Mouse (Mus musculus): ENCODE measurements around the gene Sigirr. TPM values are rescaled to one million over a fixed set of nuclear protein-coding genes. Genes with fewer than 3 reads are reported as not detected.

Sigirr gene
- polyA plus RNA-seq, 1 experiment from 2014 or later, result 17.8 TPM

GRCm38 (mm10) chr7:141056976-141057375, 43.4 kb downstream of the Sigirr start:
- H3K4me1 ChIP-seq (replicated peaks), result peaks cover 13% of the 10 kb centered on the region
- no peaks in the 10 kb centered on the region for H3K36me3 ChIP-seq
- no peak overlapping the region for H3K9ac ChIP-seq
- no peak overlapping the region for H3K4me2 ChIP-seq (replicated peaks)
- H3K4me3 ChIP-seq (replicated peaks), result no peak overlapping the region
- no peaks in the 10 kb centered on the region for H3K27me3 ChIP-seq (replicated peaks)
- no peak for ATAC-seq
- no peaks in the 10 kb centered on the region for H3K9me3 ChIP-seq
- H3K27ac ChIP-seq, result no peak overlapping the region
- WGBS, result 81% methylated on average over 6 of the region's 6 CpGs

- H3K4me3 ChIP-seq (replicated peaks), result no peak overlapping the region
- H3K36me3 ChIP-seq, result no peaks in the 10 kb centered on the region
- no peak overlapping the region for H3K9ac ChIP-seq
- H3K9me3 ChIP-seq, result no peaks in the 10 kb centered on the region
- H3K27me3 ChIP-seq (replicated peaks), result no peaks in the 10 kb centered on the region
- H3K4me1 ChIP-seq (replicated peaks), result peaks cover 6% of the 10 kb centered on the region; the same call in 1 of the 2 replicates
- no peak for ATAC-seq
- H3K27ac ChIP-seq, result no peak overlapping the region
- 77% methylated on average over 4 of the region's 4 CpGs for WGBS
- H3K4me2 ChIP-seq (replicated peaks), result no peak overlapping the region
Observed at GRCm38 (mm10) chr7:141055785-141056184, 44.6 kb downstream of the Sigirr start.

- 73% methylated on average over 2 of the region's 2 CpGs for WGBS
- Histone ChIP-seq H3K27ac (no peak overlapping the region), H3K27me3 (replicated peaks) (no peaks in the 10 kb centered on the region), H3K4me1 (replicated peaks) (peaks cover 7% of the 10 kb centered on the region), H3K9me3 (no peaks in the 10 kb centered on the region), H3K9ac (no peak overlapping the region), H3K4me2 (replicated peaks) (no peak overlapping the region), H3K36me3 (no peaks in the 10 kb centered on the region), H3K4me3 (replicated peaks) (no peak overlapping the region)
- ATAC-seq, result no peak
Observed at GRCm38 (mm10) chr7:141052421-141052820, 48.0 kb downstream of the Sigirr start.

DNA sequence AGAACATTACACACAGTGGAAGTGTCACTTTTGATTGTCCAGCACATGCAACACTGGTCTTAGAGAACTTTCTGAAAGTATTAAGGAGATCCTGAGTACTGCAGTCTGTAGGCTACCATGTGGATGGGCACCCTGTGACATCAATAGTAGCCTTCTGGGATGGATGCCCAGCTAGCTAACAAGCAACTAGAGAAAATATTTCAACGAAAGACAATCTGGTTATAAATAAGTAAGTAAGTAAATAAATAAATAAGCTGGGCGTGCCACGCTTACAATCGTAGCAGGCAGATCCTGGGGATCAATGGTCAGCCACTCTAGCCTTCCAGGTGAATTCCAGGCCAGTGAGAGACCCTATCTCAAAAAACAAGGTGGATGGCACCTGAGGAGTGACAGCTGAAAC, 48.4 kb downstream of the Sigirr start:
- Histone ChIP-seq H3K9ac (no peak overlapping the region), H3K9me3 (no peaks in the 10 kb centered on the region), H3K4me3 (replicated peaks) (no peak overlapping the region), H3K4me1 (replicated peaks) (peaks cover 11% of the 10 kb centered on the region), H3K27me3 (replicated peaks) (no peaks in the 10 kb centered on the region), H3K4me2 (replicated peaks) (no peak overlapping the region), H3K36me3 (no peaks in the 10 kb centered on the region), H3K27ac (no peak overlapping the region)
- WGBS, result 83% methylated on average over 4 of the region's 4 CpGs
- no peak for ATAC-seq

- Histone ChIP-seq H3K4me2 (replicated peaks) (no peak overlapping the region), H3K9me3 (no peaks in the 10 kb centered on the region), H3K4me1 (replicated peaks) (peaks cover 14% of the 10 kb centered on the region), H3K27me3 (replicated peaks) (no peaks in the 10 kb centered on the region), H3K36me3 (no peaks in the 10 kb centered on the region), H3K9ac (no peak overlapping the region), H3K4me3 (replicated peaks) (no peak overlapping the region), H3K27ac (no peak overlapping the region)
- ATAC-seq, result no peak
- 62% methylated on average over 17 of the region's 17 CpGs for WGBS
Observed at GRCm38 (mm10) chr7:141051060-141051685, 49.2 kb downstream of the Sigirr start.

DNA sequence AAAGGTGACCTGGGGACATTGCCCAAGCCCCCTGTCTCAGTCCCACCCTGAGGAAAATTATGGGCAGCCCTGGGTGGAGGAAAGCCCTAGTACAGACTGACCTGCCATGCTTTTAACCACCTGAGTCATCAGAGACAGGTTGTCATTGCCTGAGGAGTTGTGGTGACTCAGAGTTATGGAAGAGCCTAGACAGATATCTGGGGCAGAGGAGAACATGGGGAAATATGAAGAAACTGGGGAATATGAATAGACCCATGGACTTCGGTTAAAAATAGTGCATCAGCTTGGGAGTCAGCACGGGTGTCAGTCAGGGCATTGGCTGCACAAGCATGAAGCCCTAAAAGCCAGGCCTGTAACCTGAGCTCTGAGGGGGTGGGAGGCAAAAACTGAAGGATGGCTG, 51.0 kb downstream of the Sigirr start:
- Histone ChIP-seq H3K4me1 (replicated peaks) (peaks cover 14% of the 10 kb centered on the region), H3K27ac (no peak overlapping the region), H3K36me3 (no peaks in the 10 kb centered on the region), H3K9me3 (no peaks in the 10 kb centered on the region), H3K27me3 (replicated peaks) (no peaks in the 10 kb centered on the region), H3K4me3 (replicated peaks) (no peak overlapping the region), H3K4me2 (replicated peaks) (no peak overlapping the region), H3K9ac (no peak overlapping the region)
- no peak for ATAC-seq
- 70% methylated on average over 2 of the region's 2 CpGs for WGBS

DNA sequence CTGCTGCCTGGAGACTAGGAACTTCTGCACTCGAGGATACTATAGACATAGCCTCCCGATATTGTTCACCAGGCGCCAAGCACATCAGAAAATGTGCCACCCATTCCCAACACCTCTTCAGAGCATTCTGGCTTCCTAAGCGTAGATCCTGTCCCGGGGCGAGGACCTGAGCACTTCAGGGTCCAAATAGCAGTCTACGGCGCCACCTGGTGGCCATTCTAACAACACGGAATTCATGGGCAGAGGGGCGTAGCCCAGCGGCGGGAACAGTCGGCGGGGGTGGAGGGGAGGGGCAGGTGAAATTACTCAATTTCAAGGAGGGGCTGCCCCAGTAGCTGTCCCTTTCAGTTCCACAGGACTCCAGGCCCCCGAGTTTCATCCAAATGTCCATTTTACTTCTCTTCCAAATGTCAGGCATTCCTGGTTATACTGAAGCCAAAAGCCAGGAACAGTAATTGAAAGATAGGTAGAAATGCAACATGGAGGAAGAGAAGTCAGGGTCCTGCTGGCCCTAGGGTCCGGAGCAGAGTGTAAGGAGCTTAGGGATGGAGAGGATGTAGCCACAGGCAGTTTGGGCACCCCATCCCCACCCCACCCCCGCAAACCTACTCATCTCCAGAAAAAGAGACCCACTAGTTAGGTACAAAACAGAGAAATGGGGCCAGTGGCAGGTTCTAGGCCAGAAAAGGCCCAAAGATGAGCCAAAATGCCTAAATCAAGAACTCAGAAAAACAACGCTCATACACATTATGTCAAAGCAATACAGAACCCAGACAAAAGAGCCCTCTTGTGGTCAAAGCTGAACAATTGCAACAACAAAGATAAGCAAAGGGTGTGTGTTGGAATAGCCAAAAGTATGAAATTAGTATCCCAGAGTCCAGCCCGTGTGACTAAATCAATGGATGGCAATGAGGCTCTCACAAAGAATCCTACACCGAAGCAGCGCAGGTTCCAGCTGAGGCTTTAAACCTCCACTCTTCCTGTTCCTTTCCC, 51.9 kb downstream of the Sigirr start:
- Histone ChIP-seq H3K4me3 (replicated peaks) (peak overlapping the region; percentile 30), H3K36me3 (no peaks in the 10 kb centered on the region), H3K9me3 (no peaks in the 10 kb centered on the region), H3K4me1 (replicated peaks) (peaks cover 14% of the 10 kb centered on the region), H3K27ac (peak overlapping the region; percentile 90), H3K27me3 (replicated peaks) (no peaks in the 10 kb centered on the region), H3K4me2 (replicated peaks) (peak overlapping the region; percentile 75), H3K9ac (peak overlapping the region; percentile 36)
- 10% methylated on average over 21 of the region's 21 CpGs for WGBS
- peak; percentile 92 for ATAC-seq

GRCm38 (mm10) chr7:141047581-141048225, 52.7 kb downstream of the Sigirr start:
- Histone ChIP-seq H3K27me3 (replicated peaks) (no peaks in the 10 kb centered on the region), H3K27ac (peak overlapping the region; percentile 90), H3K9ac (peak overlapping the region; percentile 36), H3K36me3 (no peaks in the 10 kb centered on the region), H3K4me1 (replicated peaks) (peaks cover 19% of the 10 kb centered on the region), H3K4me2 (replicated peaks) (peak overlapping the region; percentile 75), H3K4me3 (replicated peaks) (peak overlapping the region; percentile 30), H3K9me3 (no peaks in the 10 kb centered on the region)
- peak; percentile 89 for ATAC-seq
- 10% methylated on average over 16 of the region's 19 CpGs for WGBS

DNA sequence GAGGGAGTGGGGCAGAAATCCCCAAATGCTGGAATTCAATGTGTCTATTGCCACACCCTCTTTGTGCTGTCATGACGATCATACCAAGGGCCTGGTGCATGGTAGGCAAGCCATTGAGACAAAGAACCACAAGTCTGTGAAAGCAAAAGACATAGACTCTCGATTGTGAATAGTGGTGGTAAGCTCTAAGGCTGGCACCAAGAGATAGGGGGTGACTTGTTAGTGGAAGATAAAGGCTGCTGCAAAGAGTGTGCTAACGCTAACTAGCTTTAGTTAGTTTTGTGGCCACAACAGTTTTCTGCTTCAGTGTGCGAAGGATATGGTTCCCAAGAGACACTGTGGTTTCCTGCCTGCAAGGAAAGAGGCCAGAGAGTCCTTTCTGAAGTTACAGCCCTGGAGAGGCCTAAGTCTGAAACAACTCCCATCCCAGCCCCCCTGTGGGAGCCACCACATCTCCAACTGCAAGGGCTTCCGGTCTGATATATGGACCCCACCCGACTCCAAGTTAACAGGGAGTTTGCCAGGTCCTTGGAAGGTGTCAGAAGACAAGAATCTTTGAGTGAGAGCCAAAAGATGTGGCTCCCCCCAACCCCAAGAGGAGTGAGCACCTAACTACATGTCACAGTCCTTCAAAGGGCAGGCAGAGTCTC, 53.3 kb downstream of the Sigirr start:
- 60% methylated on average over 6 of the region's 6 CpGs for WGBS
- peak overlapping the region; percentile 75 for H3K4me2 ChIP-seq (replicated peaks)
- no peak for ATAC-seq
- H3K9ac ChIP-seq, result no peak overlapping the region
- H3K4me3 ChIP-seq (replicated peaks), result no peak overlapping the region
- H3K4me1 ChIP-seq (replicated peaks), result peaks cover 23% of the 10 kb centered on the region
- no peaks in the 10 kb centered on the region for H3K27me3 ChIP-seq (replicated peaks)
- H3K27ac ChIP-seq, result peak overlapping the region; percentile 83
- no peaks in the 10 kb centered on the region for H3K9me3 ChIP-seq
- H3K36me3 ChIP-seq, result no peaks in the 10 kb centered on the region

DNA sequence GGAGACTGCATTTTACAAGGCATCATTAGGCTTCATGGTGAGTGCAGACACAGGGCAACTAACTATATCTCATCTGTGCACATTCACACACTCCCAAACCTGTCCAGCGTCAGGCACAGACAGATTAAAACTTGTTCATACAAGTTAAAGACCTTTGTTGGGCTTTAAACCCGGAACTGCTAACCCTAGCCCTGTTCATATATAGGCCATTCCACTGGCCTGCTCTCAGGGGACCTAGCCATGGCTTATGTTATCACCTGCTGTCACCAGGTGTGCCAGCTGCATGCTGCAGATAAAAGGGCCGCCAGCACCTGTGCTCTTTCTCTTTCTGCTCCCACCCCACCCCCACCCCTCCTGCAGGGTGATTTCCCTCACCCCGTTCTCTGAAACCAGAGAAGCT, 57.8 kb downstream of the Sigirr start:
- ATAC-seq, result peak; percentile 76
- no peak overlapping the region for H3K9ac ChIP-seq
- no peaks in the 10 kb centered on the region for H3K9me3 ChIP-seq
- H3K27me3 ChIP-seq (replicated peaks), result no peaks in the 10 kb centered on the region
- WGBS, result 35% methylated on average over 4 of the region's 4 CpGs
- H3K4me2 ChIP-seq (replicated peaks), result no peak overlapping the region
- H3K4me1 ChIP-seq (replicated peaks), result peaks cover 23% of the 10 kb centered on the region
- H3K27ac ChIP-seq, result peak overlapping the region; percentile 33
- H3K4me3 ChIP-seq (replicated peaks), result no peak overlapping the region
- H3K36me3 ChIP-seq, result no peaks in the 10 kb centered on the region

- 15% methylated on average over 5 of the region's 5 CpGs for WGBS
- Histone ChIP-seq H3K36me3 (no peaks in the 10 kb centered on the region), H3K4me3 (replicated peaks) (no peak overlapping the region), H3K9ac (no peak overlapping the region), H3K27me3 (replicated peaks) (no peaks in the 10 kb centered on the region), H3K9me3 (no peaks in the 10 kb centered on the region), H3K27ac (peak overlapping the region; percentile 93), H3K4me1 (replicated peaks) (peaks cover 14% of the 10 kb centered on the region), H3K4me2 (replicated peaks) (no peak overlapping the region)
- peak; percentile 74 for ATAC-seq
Observed at GRCm38 (mm10) chr7:141041661-141042060, 58.7 kb downstream of the Sigirr start.

Data from intestine, embryonic 15.5 days (tissue).